ENCODE assay signal across 11 mouse cellular contexts in the genomic region with DNA sequence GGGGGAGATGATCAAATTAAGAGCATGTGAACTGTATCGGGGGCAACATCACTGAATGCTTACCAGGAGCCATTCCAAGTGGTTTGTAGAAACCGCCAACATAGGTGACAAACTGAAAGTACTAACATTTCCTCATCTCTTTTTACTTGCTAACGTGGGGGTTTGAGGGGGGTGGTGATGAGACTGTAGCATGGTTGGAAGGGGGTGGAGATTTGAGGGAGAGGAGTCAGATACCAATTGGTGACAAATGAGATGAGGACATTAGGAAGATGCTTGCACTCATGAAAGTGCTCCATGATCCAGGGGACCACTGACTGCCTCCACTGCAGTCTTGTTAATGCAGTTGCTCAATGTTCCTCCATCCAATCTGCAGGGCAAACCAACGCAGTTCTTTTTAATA. TPM values are rescaled to one million over a fixed set of nuclear protein-coding genes. Genes with fewer than 3 reads are reported as not detected.
DNase-seq lines count a peak whose midpoint lies in the region; ATAC-seq and TF ChIP-seq lines count a peak whose summit lies in the region.
"Had no signal": no experiment of that assay in that cellular context is flagged by ENCODE, and none has a peak within 500 bp of the region (broad histone marks: within the 10 kb centered on the region; RNA-seq: fewer than 3 reads in every experiment).

No protein-coding gene starts in this region.

- H3K27ac ChIP-seq in kidney, postnatal 0 days = no peak overlapping the region
- no peak overlapping the region for H3K27ac ChIP-seq in embryonic facial prominence, embryonic 14.5 days (replicated peaks; ENCODE audit: low read depth, low read length)
- no peak overlapping the region for H3K27ac ChIP-seq in hindbrain, embryonic 11.5 days (ENCODE audit: low read depth, low read length)
- H3K27ac ChIP-seq in midbrain, postnatal 0 days (ENCODE audit: low read depth, low read length) = peak overlapping the region; percentile 32; the same call in 1 of the 2 replicates
- H3K27ac ChIP-seq: liver, embryonic 13.5 days had no signal

- DNase-seq in kidney, postnatal 0 days (ENCODE audit: low spot score) = no peak
- DNase-seq in kidney, adult 9 months = no peak
- no peak for DNase-seq in embryonic facial prominence, embryonic 14.5 days (ENCODE audit: low spot score)
- no peak for DNase-seq in hindbrain, embryonic 11.5 days (ENCODE audit: low spot score)
- no peak for DNase-seq in midbrain, postnatal 0 days (ENCODE audit: low spot score)
- DNase-seq in urinary bladder, postnatal 14 days (ENCODE audit: low spot score) = no peak
- no peak for DNase-seq in lung, adult 18-20 months
- DNase-seq: adrenal gland, adult 2 months; kidney, postnatal 25 days; liver, embryonic 13.5 days had no signal

- H3K4me2 ChIP-seq in kidney, postnatal 0 days (ENCODE audit: low read length) = peak overlapping the region; percentile 10; the same call in 1 of the 2 replicates
- H3K4me2 ChIP-seq in embryonic facial prominence, embryonic 14.5 days (ENCODE audit: low read depth, low read length) = peak overlapping the region; percentile 91
- H3K4me2 ChIP-seq in hindbrain, embryonic 11.5 days (replicated peaks; ENCODE audit: low read depth, low read length) = peak overlapping the region; percentile 27; the same call in 1 of the 2 replicates
- peak overlapping the region; percentile 55 for H3K4me2 ChIP-seq in midbrain, postnatal 0 days (ENCODE audit: low read depth, low read length, poor library complexity, severe bottlenecking)

- peaks cover 24% of the 10 kb centered on the region for H3K27me3 ChIP-seq in kidney, postnatal 0 days (ENCODE audit: insufficient read depth, low read length)
- H3K27me3 ChIP-seq in embryonic facial prominence, embryonic 14.5 days (replicated peaks; ENCODE audit: control insufficient read depth, insufficient read depth, low read length) = peaks cover 48% of the 10 kb centered on the region
- peaks cover 13% of the 10 kb centered on the region for H3K27me3 ChIP-seq in hindbrain, embryonic 11.5 days (ENCODE audit: control insufficient read depth, insufficient read depth, low read length)
- H3K27me3 ChIP-seq in midbrain, postnatal 0 days (ENCODE audit: insufficient read depth, low read length) = no peaks in the 10 kb centered on the region

- no peaks in the 10 kb centered on the region for H3K9me3 ChIP-seq in kidney, postnatal 0 days (replicated peaks; ENCODE audit: low read length)
- no peaks in the 10 kb centered on the region for H3K9me3 ChIP-seq in embryonic facial prominence, embryonic 14.5 days (ENCODE audit: control insufficient read depth, low read length)
- H3K9me3 ChIP-seq in hindbrain, embryonic 11.5 days (ENCODE audit: control insufficient read depth, low read length) = no peaks in the 10 kb centered on the region
- H3K9me3 ChIP-seq in midbrain, postnatal 0 days (ENCODE audit: low read length) = no peaks in the 10 kb centered on the region
- H3K9me3 ChIP-seq: liver, embryonic 13.5 days had no signal

- H3K9ac ChIP-seq in kidney, postnatal 0 days (ENCODE audit: low read depth, low read length) = no peak overlapping the region
- H3K9ac ChIP-seq in embryonic facial prominence, embryonic 14.5 days (ENCODE audit: low read depth, low read length) = no peak overlapping the region
- H3K9ac ChIP-seq in hindbrain, embryonic 11.5 days (ENCODE audit: low read depth, low read length) = no peak overlapping the region
- peak overlapping the region; percentile 14; the same call in 1 of the 2 replicates for H3K9ac ChIP-seq in midbrain, postnatal 0 days (replicated peaks; ENCODE audit: low read length, poor library complexity, severe bottlenecking)
- H3K9ac ChIP-seq: liver, embryonic 13.5 days had no signal

- no peaks in the 10 kb centered on the region for H3K4me1 ChIP-seq in kidney, postnatal 0 days (replicated peaks; ENCODE audit: insufficient read depth, low read length)
- peaks cover 5% of the 10 kb centered on the region; the same call in 1 of the 2 replicates for H3K4me1 ChIP-seq in embryonic facial prominence, embryonic 14.5 days (ENCODE audit: control insufficient read depth, insufficient read depth, low read length)
- H3K4me1 ChIP-seq in hindbrain, embryonic 11.5 days (replicated peaks; ENCODE audit: control insufficient read depth, insufficient read depth, low read length) = no peaks in the 10 kb centered on the region
- no peaks in the 10 kb centered on the region for H3K4me1 ChIP-seq in midbrain, postnatal 0 days (ENCODE audit: insufficient read depth, low read length)
- H3K4me1 ChIP-seq: liver, embryonic 13.5 days had no signal

- H3K4me3 ChIP-seq in kidney, postnatal 0 days (replicated peaks; ENCODE audit: low read depth, low read length) = no peak overlapping the region; the same call in 1 of the 2 replicates
- H3K4me3 ChIP-seq in embryonic facial prominence, embryonic 14.5 days (ENCODE audit: low read depth, low read length) = peak overlapping the region; percentile 53
- H3K4me3 ChIP-seq in hindbrain, embryonic 11.5 days (ENCODE audit: low read depth, low read length) = no peak overlapping the region
- H3K4me3 ChIP-seq in midbrain, postnatal 0 days (ENCODE audit: low read depth, low read length) = peak overlapping the region; percentile 71

- TF ChIP-seq CTCF in kidney, postnatal 0 days (IDR thresholded peaks at IDR 0.05; ENCODE audit: low read depth) = no peak
- TF ChIP-seq CTCF in midbrain, postnatal 0 days (IDR thresholded peaks at IDR 0.05) = no peak

- WGBS in kidney, postnatal 0 days = 17% methylated on average over 4 of the region's 4 CpGs
- WGBS in embryonic facial prominence, embryonic 14.5 days = 14% methylated on average over 4 of the region's 4 CpGs
- WGBS in hindbrain, embryonic 11.5 days = 14% methylated on average over 4 of the region's 4 CpGs
- WGBS in midbrain, postnatal 0 days = 14% methylated on average over 4 of the region's 4 CpGs

- H3K36me3 ChIP-seq in kidney, postnatal 0 days (ENCODE audit: insufficient read depth, low read length) = no peaks in the 10 kb centered on the region
- no peaks in the 10 kb centered on the region for H3K36me3 ChIP-seq in embryonic facial prominence, embryonic 14.5 days (ENCODE audit: control insufficient read depth, insufficient read depth, low read length)
- no peaks in the 10 kb centered on the region for H3K36me3 ChIP-seq in hindbrain, embryonic 11.5 days (ENCODE audit: control insufficient read depth, insufficient read depth, low read length)
- H3K36me3 ChIP-seq in midbrain, postnatal 0 days (ENCODE audit: insufficient read depth, low read length) = no peaks in the 10 kb centered on the region
- H3K36me3 ChIP-seq: liver, embryonic 13.5 days had no signal

- ATAC-seq in kidney, postnatal 0 days (replicated peaks; ENCODE audit: low FRiP score, low read depth) = no peak
- no peak for ATAC-seq in embryonic facial prominence, embryonic 14.5 days (ENCODE audit: low read depth)
- ATAC-seq in hindbrain, embryonic 11.5 days (ENCODE audit: low FRiP score) = no peak
- no peak for ATAC-seq in midbrain, postnatal 0 days (ENCODE audit: low FRiP score)
- ATAC-seq in erythroblast, adult 5-6 weeks (replicated peaks; ENCODE audit: low FRiP score, poor library complexity, severe bottlenecking) = no peak

RNA-seq across cellular contexts. Expression of gene Slitrk3, which starts 0.6 kb away (rescaled TPM):
- 0.03 TPM in 1 of 2 replicates, not detected in the other for polyA plus RNA-seq in kidney, postnatal 0 days (2015; fragmentation: Nextera tagmentation; extraction: Ambion mirVana)
- 1.7 and 1.8 TPM in 2 replicates for polyA plus RNA-seq in embryonic facial prominence, embryonic 14.5 days (2014; fragmentation: Nextera tagmentation; extraction: Ambion mirVana)
- 1.6 and 2.2 TPM in 2 replicates for polyA plus RNA-seq in hindbrain, embryonic 11.5 days (2014; fragmentation: Nextera tagmentation; extraction: Ambion mirVana)
- 31.9 and 38.8 TPM in 2 replicates for total RNA-seq in midbrain, postnatal 0 days (2014; rRNA removed)
- 22.4 and 23.0 TPM in 2 replicates for polyA plus RNA-seq in midbrain, postnatal 0 days (2015; fragmentation: Nextera tagmentation; extraction: Ambion mirVana)
- not detected in 2 replicates for total RNA-seq in erythroblast, adult 5-6 weeks (2015; ENCODE audit: low replicate concordance)
- total RNA-seq in erythroblast, adult 5-6 weeks (2017; ENCODE audit: low replicate concordance) = not detected in 2 replicates
- total RNA-seq: adrenal gland, adult 2 months had no signal
- polyA plus RNA-seq: adrenal gland, adult 2 months; liver, embryonic 13.5 days had no signal

Comparison
In these comparisons a context has a peak if more than half of its experiments do, and no peak if none do; other contexts are left out.
1. H3K4me2 ChIP-seq: peak in every context shown above with its lines; median percentile 91 in embryonic facial prominence, embryonic 14.5 days; 55 in midbrain, postnatal 0 days; 27 in hindbrain, embryonic 11.5 days; 10 in kidney, postnatal 0 days.
2. H3K4me3 ChIP-seq: peak in embryonic facial prominence, embryonic 14.5 days (single experiment) and midbrain, postnatal 0 days (single experiment); none in kidney, postnatal 0 days (single experiment) and hindbrain, embryonic 11.5 days (single experiment).